Mouse (Mus musculus) midbrain, embryonic 10.5 days (tissue): ENCODE data around the gene 1700020D05Rik. TPM values are rescaled to one million over a fixed set of nuclear protein-coding genes. Genes with fewer than 3 reads are reported as not detected.

ENCODE experiments used
- DNase-seq: peaks from one replicate; pipeline ENCODE4 v3.0.0-alpha.2; 2017; ENCODE audit warnings: low spot score
- H3K27ac ChIP-seq: fragments of 300-500 bp; sonication (generic); replicated peaks from 2 replicates; pipeline ENCODE4 v1.5.1; 2016; ENCODE audit warnings: mild to moderate bottlenecking
- H3K27me3 ChIP-seq: fragments of 300-500 bp; sonication (generic); 2 replicates; pipeline ENCODE4 v1.6.1; 2016; ENCODE audit warnings: low read depth, mild to moderate bottlenecking; ENCODE audit not compliant: poor library complexity, severe bottlenecking
- H3K36me3 ChIP-seq: fragments of 300-500 bp; sonication (generic); 2 replicates; pipeline ENCODE4 v1.6.1; 2016; ENCODE audit warnings: mild to moderate bottlenecking, moderate library complexity
- H3K4me1 ChIP-seq: fragments of 300-500 bp; sonication (generic); 2 replicates; pipeline ENCODE4 v1.6.1; 2016
- H3K4me3 ChIP-seq: fragments of 300-500 bp; sonication (generic); 2 replicates; pipeline ENCODE4 v1.5.1; 2016; ENCODE audit warnings: mild to moderate bottlenecking, moderate library complexity
- H3K9me3 ChIP-seq: fragments of 300-500 bp; sonication (generic); replicated peaks from 2 replicates; pipeline ENCODE4 v1.6.1; 2016; ENCODE audit warnings: mild to moderate bottlenecking
- WGBS: fragments of 180-500 bp; shearing (Covaris S2); methylation state at CpG from one replicate; pipeline ENCODE4 v1.1.7; 2016; 5-methylcytosine and 5-hydroxymethylcytosine counted together
- polyA plus RNA-seq: library from polyadenylated mRNA; unstranded; fragments of >200 nt; fragmentation: Nextera tagmentation; extraction: Ambion mirVana; gene quantifications from 2 replicates; pipeline ENCODE4 v1.2.1, GENCODE M21; 2016

Gene 1700020D05Rik
- polyA plus RNA-seq, result not detected in 2 replicates

DNA sequence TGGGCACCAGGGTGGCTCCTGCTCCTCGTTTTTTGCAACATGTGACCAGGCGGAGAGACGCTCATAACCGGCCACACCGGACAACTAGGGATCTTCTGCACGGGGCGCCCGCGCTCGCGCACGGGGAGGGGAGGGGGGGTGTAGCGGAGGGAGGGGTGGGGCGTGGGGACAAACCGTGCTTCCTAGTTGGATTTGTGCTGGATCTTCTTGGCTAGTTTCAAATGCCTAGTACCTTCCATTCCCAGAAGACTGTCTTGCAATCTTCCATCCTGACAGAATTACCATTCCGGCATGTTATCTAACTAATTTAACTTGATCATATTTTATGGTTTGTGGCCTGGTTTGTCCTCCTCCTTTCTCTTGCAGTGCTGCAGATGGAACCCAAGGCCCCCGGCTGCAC is at the start of gene 1700020D05Rik:
Gene 1700020D05Rik (minus strand): TSS at position 101 of the 400 bp plus-strand sequence.
- 48% methylated on average over 17 of the region's 17 CpGs for WGBS
- Histone ChIP-seq H3K36me3 (0 out of 2 replicates have a peak, but pooled peaks cover 6% of the 10 kb centered on the region), H3K4me3 (no peak within 1 kb of the TSS)

DNA sequence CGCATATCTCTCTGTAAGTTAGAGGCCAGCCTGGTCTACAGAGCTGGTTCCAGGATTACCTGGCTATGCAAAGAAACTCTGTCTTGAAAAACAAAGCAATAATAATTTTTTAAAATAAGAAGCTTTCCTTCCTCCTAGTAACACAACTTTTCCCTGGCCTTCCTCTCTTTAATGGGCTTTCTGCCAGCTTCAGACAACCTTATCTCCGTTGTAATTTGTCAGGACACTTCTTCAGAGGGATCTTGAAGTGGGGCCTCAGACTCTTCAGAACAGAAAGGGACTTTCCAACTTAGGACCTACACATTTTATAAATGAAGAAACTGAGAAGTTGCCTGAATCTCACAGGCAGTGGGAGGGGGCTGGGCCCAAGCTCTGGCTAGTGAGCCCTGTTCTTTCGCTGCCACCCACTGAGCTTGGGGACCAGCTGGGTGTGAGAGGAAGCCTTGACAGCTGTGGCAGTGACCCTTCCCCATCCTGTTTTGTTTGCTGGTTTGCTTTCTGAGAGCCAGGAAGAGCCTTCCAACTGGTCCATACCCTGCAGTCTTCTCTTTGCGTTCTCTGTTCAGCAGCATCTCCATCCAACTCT is 44.0 kb upstream of the 1700020D05Rik start:
- no peak for DNase-seq
- H3K27me3 ChIP-seq, result peaks cover 10% of the 10 kb centered on the region; the same call in 1 of the 2 replicates
- no peaks in the 10 kb centered on the region for H3K4me1 ChIP-seq
- no peaks in the 10 kb centered on the region for H3K9me3 ChIP-seq
- no peak overlapping the region for H3K27ac ChIP-seq
- WGBS, result 79% methylated on average over 4 of the region's 4 CpGs
- no peak overlapping the region for H3K4me3 ChIP-seq
- H3K36me3 ChIP-seq, result no peaks in the 10 kb centered on the region

More for the DNA sequence above, at the start of gene 1700020D05Rik:
- Histone ChIP-seq H3K9me3 (peaks cover 7% of the 10 kb centered on the region; the same call in 1 of the 2 replicates), H3K4me1 (0 out of 2 replicates have a peak, but pooled peaks cover 2% of the 10 kb centered on the region), H3K27me3 (no peaks in the 10 kb centered on the region), H3K27ac (no peak within 1 kb of the TSS)
- DNase-seq, result no peak

DNA sequence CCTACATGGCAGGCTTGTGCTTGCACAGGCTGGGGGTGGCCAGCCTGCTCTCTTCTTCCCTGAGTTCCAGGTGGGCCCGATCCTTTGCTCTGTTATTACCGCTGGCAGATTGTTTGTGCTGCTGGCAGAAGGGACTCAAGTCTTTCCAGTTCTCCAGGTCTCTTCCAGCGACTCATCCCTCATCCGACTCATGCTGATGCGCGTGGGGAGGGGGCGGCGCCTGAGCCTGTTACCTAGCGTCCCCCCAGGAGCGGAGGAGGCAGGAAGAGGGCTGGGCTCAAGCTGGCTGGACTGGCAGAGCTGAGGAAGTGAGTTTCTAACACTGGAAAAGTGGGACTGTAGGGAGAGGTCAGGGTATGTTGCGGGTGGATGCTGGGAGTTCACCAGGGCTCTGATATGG is 40.4 kb upstream of the 1700020D05Rik start:
- H3K36me3 ChIP-seq, result no peaks in the 10 kb centered on the region
- no peak for DNase-seq
- no peaks in the 10 kb centered on the region for H3K4me1 ChIP-seq
- H3K4me3 ChIP-seq, result no peak overlapping the region
- H3K9me3 ChIP-seq, result no peaks in the 10 kb centered on the region
- 54% methylated on average over 11 of the region's 11 CpGs for WGBS
- no peaks in the 10 kb centered on the region; the same call in 1 of the 2 replicates for H3K27me3 ChIP-seq
- H3K27ac ChIP-seq, result no peak overlapping the region; the same call in 1 of the 2 replicates

DNA sequence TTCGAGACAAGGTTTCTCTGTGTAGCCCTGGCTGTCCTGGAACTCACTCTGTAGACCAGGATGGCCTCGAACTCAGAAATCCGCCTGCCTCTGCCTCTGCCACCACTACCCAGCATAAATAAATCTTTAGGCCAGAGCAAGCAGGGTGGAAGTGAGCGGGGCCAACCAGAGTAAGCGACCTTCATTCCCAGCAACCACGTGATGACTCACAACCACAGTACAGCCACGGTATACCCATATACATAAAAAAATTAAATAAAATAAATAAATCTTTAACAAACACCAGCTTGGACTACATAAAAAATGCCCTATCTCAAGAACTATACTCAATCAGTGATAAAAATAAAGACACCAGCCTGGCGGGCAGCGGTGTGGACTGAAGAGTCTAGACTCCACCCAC is 39.8 kb upstream of the 1700020D05Rik start:
- H3K9me3 ChIP-seq, result no peaks in the 10 kb centered on the region
- no peaks in the 10 kb centered on the region for H3K4me1 ChIP-seq
- no peak overlapping the region for H3K27ac ChIP-seq
- no peak overlapping the region for H3K4me3 ChIP-seq
- DNase-seq, result no peak
- WGBS, result 92% methylated on average over 9 of the region's 9 CpGs
- H3K27me3 ChIP-seq, result no peaks in the 10 kb centered on the region; the same call in 1 of the 2 replicates
- H3K36me3 ChIP-seq, result no peaks in the 10 kb centered on the region

DNA sequence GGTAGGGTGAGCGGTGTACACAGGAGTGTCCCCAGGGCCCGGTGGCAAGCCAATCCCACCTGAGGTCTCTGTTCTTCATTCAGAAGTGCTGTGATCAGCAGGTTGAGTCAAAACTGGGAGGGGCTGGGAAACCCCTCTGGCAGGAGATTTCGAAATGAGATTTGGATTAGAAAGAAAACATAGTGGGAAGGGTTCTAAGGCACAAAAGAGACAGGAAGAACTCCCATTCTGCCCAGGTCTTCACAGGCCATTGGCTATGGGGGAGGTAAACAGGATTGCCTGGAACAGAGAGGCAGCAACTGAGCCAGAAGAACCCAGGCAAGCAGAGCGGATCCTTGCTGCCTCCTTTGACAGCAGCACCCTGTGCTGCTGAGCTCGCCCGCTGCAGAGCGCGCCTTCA is 35.2 kb upstream of the 1700020D05Rik start:
- no peak for DNase-seq
- Histone ChIP-seq H3K27me3 (no peaks in the 10 kb centered on the region), H3K4me3 (no peak overlapping the region), H3K27ac (no peak overlapping the region), H3K9me3 (no peaks in the 10 kb centered on the region), H3K4me1 (no peaks in the 10 kb centered on the region), H3K36me3 (no peaks in the 10 kb centered on the region)
- WGBS, result 65% methylated on average over 8 of the region's 8 CpGs

DNA sequence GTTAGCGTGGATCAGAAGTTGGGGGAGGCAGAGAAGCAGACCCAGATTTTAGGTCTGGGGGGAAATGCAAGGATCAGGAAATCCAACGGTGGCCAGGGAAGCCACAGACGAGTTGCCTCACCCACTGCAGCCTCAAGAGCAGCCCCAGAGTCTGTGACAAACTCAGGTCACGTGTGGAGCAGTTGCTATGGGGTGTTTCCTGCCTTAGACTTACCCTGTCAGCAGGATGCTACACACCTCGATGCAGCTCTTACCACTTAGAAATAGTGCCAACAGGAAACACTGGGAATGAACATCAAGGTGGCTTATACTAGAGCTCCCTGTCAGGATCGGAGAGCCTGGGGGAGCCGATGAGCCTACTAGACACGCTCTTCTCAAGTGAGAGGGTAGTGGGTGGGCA is 28.9 kb upstream of the 1700020D05Rik start:
- H3K36me3 ChIP-seq, result no peaks in the 10 kb centered on the region
- WGBS, result 84% methylated on average over 8 of the region's 8 CpGs
- no peak overlapping the region for H3K27ac ChIP-seq
- H3K9me3 ChIP-seq, result no peaks in the 10 kb centered on the region
- H3K4me3 ChIP-seq, result no peak overlapping the region
- peaks cover 27% of the 10 kb centered on the region; the same call in 1 of the 2 replicates for H3K27me3 ChIP-seq
- peaks cover 16% of the 10 kb centered on the region for H3K4me1 ChIP-seq
- no peak for DNase-seq

DNA sequence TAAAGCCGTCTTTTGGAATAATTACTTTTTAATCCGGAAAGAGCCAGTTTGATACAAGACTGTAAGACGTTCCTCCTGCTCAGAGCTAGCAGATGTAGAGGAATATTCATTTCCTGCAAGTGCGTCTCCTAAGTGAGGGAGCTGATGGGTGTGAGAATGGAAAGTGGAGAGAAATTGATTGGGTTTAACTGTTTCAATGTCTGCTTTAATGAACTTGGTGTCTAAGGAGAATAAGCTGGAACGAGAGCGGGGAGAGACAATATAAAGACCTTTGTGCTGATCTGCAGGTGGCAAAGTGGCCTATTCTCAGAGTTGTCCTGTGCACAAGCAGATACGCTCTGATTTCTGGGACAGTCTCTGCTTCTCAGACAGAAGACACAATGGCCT is 26.5 kb upstream of the 1700020D05Rik start:
- Histone ChIP-seq H3K9me3 (no peaks in the 10 kb centered on the region), H3K36me3 (no peaks in the 10 kb centered on the region), H3K27me3 (peaks cover 27% of the 10 kb centered on the region; the same call in 1 of the 2 replicates), H3K4me3 (peak overlapping the region; percentile 33; the same call in 1 of the 2 replicates), H3K4me1 (peaks cover 16% of the 10 kb centered on the region), H3K27ac (peak overlapping the region; percentile 65; the same call in 1 of the 2 replicates)
- DNase-seq, result no peak
- 44% methylated on average over 7 of the region's 7 CpGs for WGBS

DNA sequence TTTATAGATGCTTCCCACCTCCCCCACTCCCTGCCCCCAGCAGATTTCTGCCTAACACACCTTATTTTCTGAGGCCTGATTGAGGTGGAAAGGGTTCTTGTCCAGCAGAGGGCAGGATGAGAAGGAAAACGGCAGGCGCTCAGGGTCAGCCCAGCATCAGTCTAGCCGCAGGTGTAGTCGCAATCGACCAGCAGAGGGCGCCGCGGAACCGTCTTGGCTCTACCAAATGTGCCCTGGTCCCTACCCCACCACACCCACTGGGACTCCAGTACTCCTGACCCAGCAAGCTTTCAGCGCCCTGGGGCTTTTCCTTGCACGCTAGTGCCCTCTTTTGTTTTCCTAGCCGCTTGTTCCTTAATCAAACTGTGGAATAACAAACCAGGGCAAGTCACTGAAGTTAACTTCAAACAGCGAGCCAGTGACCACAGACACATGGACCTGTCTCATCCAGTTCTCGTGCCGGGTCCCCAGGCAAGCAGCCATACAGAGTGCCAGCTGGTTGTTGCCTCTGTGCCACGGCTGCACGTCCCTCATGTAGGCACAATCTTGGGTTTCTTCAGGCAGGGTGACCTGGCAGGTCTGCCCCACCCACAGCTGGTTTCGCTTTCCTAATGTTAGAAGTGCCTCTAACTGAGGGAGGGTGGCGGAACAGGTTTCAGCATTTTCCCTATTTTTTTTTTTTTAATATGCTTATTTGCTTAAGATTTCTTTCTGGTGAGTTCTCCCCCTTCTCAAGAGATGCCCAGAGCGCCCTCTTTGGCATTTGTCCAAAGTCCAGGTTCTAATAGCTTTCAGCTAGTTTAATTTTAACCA is 25.9 kb upstream of the 1700020D05Rik start:
- peak overlapping the region; percentile 33 for H3K4me3 ChIP-seq
- H3K27ac ChIP-seq, result peak overlapping the region; percentile 65
- H3K9me3 ChIP-seq, result no peaks in the 10 kb centered on the region
- DNase-seq, result peak; percentile 96
- H3K4me1 ChIP-seq, result peaks cover 16% of the 10 kb centered on the region
- H3K36me3 ChIP-seq, result no peaks in the 10 kb centered on the region
- peaks cover 27% of the 10 kb centered on the region; the same call in 1 of the 2 replicates for H3K27me3 ChIP-seq
- 15% methylated on average over 20 of the region's 20 CpGs for WGBS

DNA sequence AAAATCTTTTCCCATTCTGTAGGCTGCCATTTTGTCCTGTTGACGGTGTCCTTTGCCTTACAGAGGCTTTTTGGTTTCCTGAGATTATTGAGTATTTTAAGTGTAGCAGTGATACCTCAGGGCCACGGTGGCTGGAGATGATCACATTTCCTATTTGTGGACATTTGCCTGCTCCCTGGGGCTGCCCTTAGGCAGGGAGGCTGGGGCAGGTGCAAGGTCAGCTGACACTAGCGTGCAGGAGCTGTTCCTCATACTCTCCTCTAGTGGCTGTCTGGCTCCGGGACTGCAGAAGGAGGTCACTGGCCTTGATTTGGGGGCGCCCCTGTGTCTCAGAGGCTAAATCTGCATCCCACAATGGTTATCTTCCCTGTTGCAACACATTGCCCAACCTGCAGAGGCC is 21.6 kb upstream of the 1700020D05Rik start:
- no peak overlapping the region for H3K4me3 ChIP-seq
- H3K36me3 ChIP-seq, result no peaks in the 10 kb centered on the region
- peaks cover 4% of the 10 kb centered on the region; the same call in 1 of the 2 replicates for H3K27me3 ChIP-seq
- DNase-seq, result no peak
- no peak overlapping the region for H3K27ac ChIP-seq
- H3K9me3 ChIP-seq, result no peaks in the 10 kb centered on the region
- H3K4me1 ChIP-seq, result peaks cover 9% of the 10 kb centered on the region
- 75% methylated on average over 5 of the region's 5 CpGs for WGBS

DNA sequence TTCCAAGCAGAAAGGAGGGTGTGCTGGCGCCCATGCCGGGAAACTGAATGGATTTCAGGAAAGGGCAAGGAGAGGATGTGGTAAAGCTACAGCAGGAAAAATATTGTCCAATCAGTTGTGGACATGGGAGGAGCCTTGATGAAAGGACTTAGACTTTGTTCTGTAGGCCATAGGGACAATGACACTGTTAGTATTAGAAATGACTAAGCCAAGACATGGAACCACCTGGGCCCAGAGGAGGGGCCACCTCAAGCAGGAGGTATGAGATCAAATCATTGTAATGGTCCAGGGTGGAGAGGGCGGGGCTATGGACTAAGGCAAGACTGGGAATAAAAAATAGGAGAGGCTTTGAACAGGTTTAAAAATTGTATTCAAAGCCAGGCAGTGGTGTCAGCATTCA is 15.1 kb upstream of the 1700020D05Rik start:
- Histone ChIP-seq H3K27ac (no peak overlapping the region), H3K4me3 (no peak overlapping the region), H3K36me3 (no peaks in the 10 kb centered on the region), H3K9me3 (no peaks in the 10 kb centered on the region), H3K4me1 (peaks cover 4% of the 10 kb centered on the region; the same call in 1 of the 2 replicates), H3K27me3 (no peaks in the 10 kb centered on the region)
- DNase-seq, result no peak
- WGBS, result 76% methylated on average over 3 of the region's 3 CpGs

DNA sequence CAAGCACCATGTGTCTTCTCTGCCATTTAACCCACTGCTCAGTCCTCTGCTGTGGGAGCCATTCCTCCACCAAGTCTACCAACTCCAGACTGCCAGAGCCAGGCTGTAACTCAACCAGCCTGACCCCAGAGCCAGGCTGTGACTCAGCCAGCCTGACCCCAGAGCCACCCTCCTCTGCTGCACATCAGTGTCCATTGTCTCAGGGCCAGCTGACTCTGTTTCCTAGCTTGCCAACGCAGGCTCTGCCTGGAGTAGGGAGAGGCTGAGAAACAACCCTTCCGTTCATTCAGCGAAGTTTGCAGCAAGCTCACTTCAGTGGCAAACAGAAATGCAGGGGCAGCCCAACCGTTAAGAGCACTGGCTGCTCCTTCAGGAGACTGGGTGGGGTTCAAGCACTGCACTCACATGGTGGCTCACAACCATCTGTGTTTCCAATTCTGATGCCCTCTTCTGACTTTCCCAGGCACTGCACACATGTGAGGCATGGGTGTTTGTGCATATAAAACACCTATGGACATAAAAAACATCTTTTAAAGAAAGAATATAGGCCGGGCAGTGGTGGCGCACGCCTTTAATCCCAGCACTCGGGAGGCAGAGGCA is 13.4 kb upstream of the 1700020D05Rik start:
- 82% methylated on average over 8 of the region's 8 CpGs for WGBS
- Histone ChIP-seq H3K4me1 (peaks cover 4% of the 10 kb centered on the region; the same call in 1 of the 2 replicates), H3K4me3 (no peak overlapping the region), H3K27ac (no peak overlapping the region), H3K36me3 (no peaks in the 10 kb centered on the region), H3K27me3 (no peaks in the 10 kb centered on the region), H3K9me3 (no peaks in the 10 kb centered on the region)
- DNase-seq, result no peak

DNA sequence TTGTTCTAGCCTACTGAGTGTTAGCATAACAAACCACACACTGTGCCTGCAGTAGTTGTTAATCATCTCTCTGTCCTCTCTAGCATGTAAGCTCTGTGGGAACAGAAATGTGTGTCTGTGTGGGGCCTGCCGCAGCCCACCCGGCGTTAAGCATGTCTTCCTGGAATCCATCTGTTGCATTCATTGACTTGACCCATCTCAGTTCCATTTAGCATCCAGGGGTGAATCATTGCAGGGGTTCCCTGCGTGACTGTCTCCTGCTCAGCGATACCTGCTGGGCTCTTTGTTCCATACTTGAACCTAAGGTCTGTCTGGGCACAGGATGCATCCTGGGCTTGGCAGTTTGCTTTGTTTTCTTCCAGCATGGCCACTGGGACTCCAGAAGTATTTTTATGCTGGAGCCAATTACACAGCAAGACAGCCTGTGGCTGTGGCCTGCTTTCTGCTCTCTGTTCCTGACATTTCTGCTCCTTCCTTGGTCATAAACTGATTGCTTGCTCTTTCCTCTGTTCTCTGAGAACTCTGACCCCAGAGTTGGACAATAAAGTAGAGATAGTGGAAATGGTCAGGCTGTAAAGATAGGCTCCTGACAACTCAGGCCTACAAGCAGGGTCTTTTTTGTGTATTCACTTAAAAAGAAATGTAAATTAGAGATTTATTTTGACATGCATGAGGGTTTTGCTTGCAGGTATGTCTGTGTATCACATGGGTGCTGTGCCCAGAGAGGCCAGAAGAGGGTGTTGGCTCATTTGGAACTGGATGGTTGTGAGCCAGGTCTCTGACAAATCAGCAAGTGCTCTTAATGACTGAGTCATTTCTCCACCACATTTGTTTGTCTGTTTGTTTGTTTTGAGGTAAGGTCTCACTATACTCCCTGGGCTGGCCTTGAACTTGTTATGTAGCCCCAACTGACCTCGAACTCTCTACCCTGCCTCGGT is 12.5 kb upstream of the 1700020D05Rik start:
- no peak for DNase-seq
- peaks cover 6% of the 10 kb centered on the region; the same call in 1 of the 2 replicates for H3K27me3 ChIP-seq
- no peak overlapping the region for H3K27ac ChIP-seq
- 82% methylated on average over 7 of the region's 7 CpGs for WGBS
- no peaks in the 10 kb centered on the region for H3K9me3 ChIP-seq
- peaks cover 7% of the 10 kb centered on the region for H3K4me1 ChIP-seq
- H3K36me3 ChIP-seq, result no peaks in the 10 kb centered on the region
- no peak overlapping the region for H3K4me3 ChIP-seq
